Mouse (Mus musculus): Measurements from ENCODE around the gene Irf8.

GRCm38 (mm10) chr8:120739526-120739925 lies 3.4 kb downstream of the Irf8 start:
- TF ChIP-seq CTCF (IDR thresholded peaks at IDR 0.05; ENCODE audit: insufficient read depth, low read depth, low read length) (no peak), POLR2A (IDR thresholded peaks at IDR 0.05; ENCODE audit: insufficient read depth, low read depth, low read length) (no peak)

All from olfactory bulb, adult 2 months (tissue).